In genomic region chr16:4788176-4788575, GRCm38 (mm10) we compare ENCODE assay signal across 9 mouse cellular contexts. TPM values are rescaled to one million over a fixed set of nuclear protein-coding genes. Genes with fewer than 3 reads are reported as not detected.
DNase-seq lines count a peak whose midpoint lies in the region; ATAC-seq and TF ChIP-seq lines count a peak whose summit lies in the region.
"Had no signal": no experiment of that assay in that cellular context is flagged by ENCODE, and none has a peak within 500 bp of the region (broad histone marks: within the 10 kb centered on the region; RNA-seq: fewer than 3 reads in every experiment).

No protein-coding gene starts in this region.

- TF ChIP-seq POLR2A in heart, adult 2 months (IDR thresholded peaks at IDR 0.05; ENCODE audit: insufficient read depth, low read depth, low read length): no peak
- no peak for TF ChIP-seq POLR2A in CH12.LX (IDR thresholded peaks at IDR 0.05; ENCODE audit: low read depth, low read length)

- 0 out of 4 replicates have a peak overlapping the region, but pooled peaks of 1 of the 2 experiments have one; percentile 10 for H3K27ac ChIP-seq in heart, embryonic 14.5 days (replicated peaks in 1 of 2; ENCODE audit: control insufficient read depth in 1 of 2, insufficient read depth in 1 of 2, low read depth in 2 of 2, low read length in 2 of 2)
- H3K27ac ChIP-seq in heart, adult 2 months: no peak overlapping the region
- H3K27ac ChIP-seq in CH12.LX (ENCODE audit: insufficient read depth, low read depth): no peak overlapping the region
- no peak overlapping the region for H3K27ac ChIP-seq in forebrain, embryonic 15.5 days (replicated peaks)
- no peak overlapping the region for H3K27ac ChIP-seq in midbrain, embryonic 10.5 days (replicated peaks)

- H3K4me1 ChIP-seq in heart, embryonic 14.5 days (ENCODE audit: control insufficient read depth in 2 of 2, insufficient read depth in 2 of 2, low read length in 2 of 2): peaks cover 14 to 55% of the 10 kb centered on the region in 2 experiments
- peaks cover 12% of the 10 kb centered on the region for H3K4me1 ChIP-seq in heart, adult 2 months (ENCODE audit: control insufficient read depth, insufficient read depth, low read length)
- H3K4me1 ChIP-seq in CH12.LX (ENCODE audit: control insufficient read depth in 1 of 2, insufficient read depth in 2 of 2): peaks cover 9 to 47% of the 10 kb centered on the region in 2 experiments
- peaks cover 35% of the 10 kb centered on the region for H3K4me1 ChIP-seq in forebrain, embryonic 15.5 days
- peaks cover 40% of the 10 kb centered on the region for H3K4me1 ChIP-seq in midbrain, embryonic 10.5 days

- H3K4me2 ChIP-seq in heart, embryonic 14.5 days (ENCODE audit: low read length): peak overlapping the region; percentile 73
- peak overlapping the region; percentile 68 for H3K4me2 ChIP-seq in CH12.LX (ENCODE audit: insufficient read depth, low read depth, poor library complexity, severe bottlenecking)
- peak overlapping the region; percentile 87 for H3K4me2 ChIP-seq in forebrain, embryonic 15.5 days (replicated peaks)

- H3K27me3 ChIP-seq in heart, embryonic 14.5 days (ENCODE audit: control insufficient read depth, insufficient read depth, low read length): no peaks in the 10 kb centered on the region
- H3K27me3 ChIP-seq in heart, adult 2 months (ENCODE audit: control insufficient read depth, insufficient read depth, low read length): no peaks in the 10 kb centered on the region
- H3K27me3 ChIP-seq in CH12.LX (replicated peaks): no peaks in the 10 kb centered on the region
- H3K27me3 ChIP-seq in forebrain, embryonic 15.5 days: no peaks in the 10 kb centered on the region
- H3K27me3 ChIP-seq in midbrain, embryonic 10.5 days (ENCODE audit: low read depth, poor library complexity, severe bottlenecking): no peaks in the 10 kb centered on the region

- dilution Hi-C loops in CH12.LX (cut with MboI; ENCODE audit: extremely low pct_ligation_motif_present, extremely low pct_unique_long_range_greater_than_20kb, low sequenced_read_pairs): no loop called here

- H3K4me3 ChIP-seq in heart, embryonic 14.5 days (ENCODE audit: control insufficient read depth in 1 of 2, insufficient read depth in 1 of 2, low read depth in 1 of 2, low read length in 2 of 2): peak overlapping the region in 1 of 2 experiments; percentile 85; a peak in 3 of 4 replicates
- no peak overlapping the region for H3K4me3 ChIP-seq in heart, adult 2 months
- peak overlapping the region in 1 of 3 experiments; percentile 65 for H3K4me3 ChIP-seq in CH12.LX (replicated peaks in 1 of 3; ENCODE audit: low read depth in 2 of 3, low read length in 2 of 3, poor library complexity in 1 of 3)
- peak overlapping the region; percentile 75 for H3K4me3 ChIP-seq in forebrain, embryonic 15.5 days
- H3K4me3 ChIP-seq in midbrain, embryonic 10.5 days: peak overlapping the region; percentile 88; the same call in 1 of the 2 replicates

- intact Hi-C loops in heart, adult 2 months (cut with DNase I): loop anchor here (2.0 to 10.0 kb wide), 3 partner anchors 17 to 233 kb away; partner anchors contain the start of genes Hmox2 and Tfap4

- no peak for ATAC-seq in heart, embryonic 14.5 days (ENCODE audit: insufficient number of reproducible peaks, insufficient read depth, low FRiP score, low read depth)
- ATAC-seq in forebrain, embryonic 15.5 days (replicated peaks): no peak
- no peak for ATAC-seq in megakaryocyte-erythroid progenitor cell, adult 5-6 weeks (replicated peaks; ENCODE audit: low FRiP score, low TSS enrichment, poor library complexity, severe bottlenecking)

- TF ChIP-seq CTCF in heart, adult 2 months (IDR thresholded peaks at IDR 0.05): no peak
- no peak for TF ChIP-seq CTCF in CH12.LX (conservative IDR thresholded peaks at IDR 0.05 in 1 of 2, IDR thresholded peaks at IDR 0.05 in 1 of 2; ENCODE audit: low read depth in 2 of 2, low read length in 2 of 2)

- H3K9ac ChIP-seq in heart, embryonic 14.5 days (ENCODE audit: low read length): peak overlapping the region; percentile 96
- no peak overlapping the region for H3K9ac ChIP-seq in heart, adult 2 months (ENCODE audit: low read depth, low read length)
- peak overlapping the region; percentile 61; the same call in 1 of the 2 replicates for H3K9ac ChIP-seq in CH12.LX (ENCODE audit: insufficient read depth, low read depth)
- no peak overlapping the region for H3K9ac ChIP-seq in forebrain, embryonic 15.5 days (replicated peaks)

- no peak for TF ChIP-seq EP300 in heart, adult 2 months (IDR thresholded peaks at IDR 0.05; ENCODE audit: insufficient read depth, low read depth, low read length)
- no peak for TF ChIP-seq EP300 in CH12.LX (IDR thresholded peaks at IDR 0.05; ENCODE audit: low read length)

- peaks cover 20% of the 10 kb centered on the region; the same call in 1 of the 2 replicates for H3K36me3 ChIP-seq in heart, embryonic 14.5 days (ENCODE audit: control insufficient read depth, insufficient read depth, low read length)
- peaks cover 35% of the 10 kb centered on the region for H3K36me3 ChIP-seq in heart, adult 2 months (ENCODE audit: control insufficient read depth, insufficient read depth, low read length)
- peaks cover 11 to 33% of the 10 kb centered on the region in 2 experiments for H3K36me3 ChIP-seq in CH12.LX (replicated peaks in 1 of 2; ENCODE audit: control insufficient read depth in 1 of 2, insufficient read depth in 1 of 2, low read length in 1 of 2)
- H3K36me3 ChIP-seq in forebrain, embryonic 15.5 days: no peaks in the 10 kb centered on the region
- H3K36me3 ChIP-seq in midbrain, embryonic 10.5 days: peaks cover 20% of the 10 kb centered on the region

- H3K9me3 ChIP-seq in heart, embryonic 14.5 days (ENCODE audit: control insufficient read depth, low read length): no peaks in the 10 kb centered on the region
- H3K9me3 ChIP-seq in CH12.LX (replicated peaks; ENCODE audit: low read length): no peaks in the 10 kb centered on the region
- no peaks in the 10 kb centered on the region for H3K9me3 ChIP-seq in forebrain, embryonic 15.5 days
- no peaks in the 10 kb centered on the region for H3K9me3 ChIP-seq in midbrain, embryonic 10.5 days (replicated peaks)

- DNase-seq in heart, adult 2 months: no peak
- no peak for DNase-seq in CH12.LX (ENCODE audit: extremely low read depth)
- DNase-seq in midbrain, embryonic 10.5 days (ENCODE audit: low spot score): no peak
- DNase-seq in thymus, postnatal 4 days: no peak
- DNase-seq in right cerebral cortex, postnatal 10 days (ENCODE audit: low spot score in 2 of 2): no peak
- DNase-seq: lung, adult 2 months had no signal

- in situ Hi-C loops in CH12.LX (cut with MboI; ENCODE audit: low pct_ligation_motif_present, low pct_unique_long_range_greater_than_20kb, low sequenced_read_pairs): no loop called here

- TF ChIP-seq RAD21 in CH12.LX (IDR thresholded peaks at IDR 0.05; ENCODE audit: low read depth, low read length): no peak

- H3K79me2 ChIP-seq in heart, adult 2 months (replicated peaks; ENCODE audit: control insufficient read depth, insufficient read depth, low read length): peaks cover 4% of the 10 kb centered on the region; the same call in 1 of the 2 replicates
- peaks cover 37% of the 10 kb centered on the region for H3K79me2 ChIP-seq in CH12.LX (replicated peaks; ENCODE audit: control insufficient read depth, extremely low read depth, insufficient read depth, poor library complexity, severe bottlenecking)

TF ChIP-seq in CH12.LX, 34 proteins besides CTCF, POLR2A, EP300 and RAD21:
- TF ChIP-seq SMC3 (IDR thresholded peaks at IDR 0.05; ENCODE audit: low read depth, low read length): no peak
- TF ChIP-seq PAX5 (IDR thresholded peaks at IDR 0.05; ENCODE audit: low read length): no peak
- TF ChIP-seq RCOR1 (conservative IDR thresholded peaks at IDR 0.05; ENCODE audit: low read depth, low read length): no peak
- TF ChIP-seq NRF1 (IDR thresholded peaks at IDR 0.05; ENCODE audit: low read depth, low read length): no peak
- TF ChIP-seq POLR2AphosphoS2 (IDR thresholded peaks at IDR 0.05; ENCODE audit: low read depth, low read length): no peak
- no peak for TF ChIP-seq NELFE (IDR thresholded peaks at IDR 0.05; ENCODE audit: low read depth, low read length)
- TF ChIP-seq SIN3A (IDR thresholded peaks at IDR 0.05; ENCODE audit: low read length): no peak
- TF ChIP-seq JUN (IDR thresholded peaks at IDR 0.05; ENCODE audit: insufficient read depth, low read depth, low read length): no peak
- no peak for TF ChIP-seq MAX (IDR thresholded peaks at IDR 0.05; ENCODE audit: low read length)
- TF ChIP-seq MEF2A (IDR thresholded peaks at IDR 0.05; ENCODE audit: borderline replicate concordance, low read depth, low read length): no peak
- TF ChIP-seq TBP (conservative IDR thresholded peaks at IDR 0.05; ENCODE audit: low read depth, low read length): no peak

RNA-seq across cellular contexts. Expression of gene Cdip1, which starts 1.9 kb away (rescaled TPM):
- polyA plus RNA-seq in heart, embryonic 14.5 days (2014; fragmentation: Nextera tagmentation; extraction: Ambion mirVana): 121 and 135 TPM in 2 replicates
- total RNA-seq in heart, adult 2 months (2021): 10 to 100 TPM; 58.4 to 65.6 TPM
- 94.3 and 100 TPM in 2 replicates for polyA plus RNA-seq in heart, adult 2 months (2012; rRNA removed)
- total RNA-seq in CH12.LX (2012; rRNA removed): 28.0 and 28.7 TPM in 2 replicates
- 20.0 and 22.3 TPM in 2 replicates for total RNA-seq in CH12.LX (2014; rRNA removed)
- polyA plus RNA-seq in CH12.LX (2012; ENCODE audit: insufficient read length, low read depth): 18.5 and 22.2 TPM in 2 replicates
- polyA plus RNA-seq in forebrain, embryonic 15.5 days (2015; fragmentation: Nextera tagmentation; extraction: Ambion mirVana): 101 and 104 TPM in 2 replicates
- 111 and 116 TPM in 2 replicates for polyA plus RNA-seq in midbrain, embryonic 10.5 days (2016; fragmentation: Nextera tagmentation; extraction: Ambion mirVana)
- 15.3 and 17.7 TPM in 2 replicates for total RNA-seq in megakaryocyte-erythroid progenitor cell, adult 5-6 weeks (2014; fragmentation: Nextera tagmentation)
- 14.0 and 15.5 TPM in 2 replicates for total RNA-seq in megakaryocyte-erythroid progenitor cell, adult 5-6 weeks (2017)

RNA-seq across cellular contexts. Expression of gene 4930562C15Rik, which starts 47.0 kb away (rescaled TPM):
- 0.28 and 0.58 TPM in 2 replicates for polyA plus RNA-seq in heart, embryonic 14.5 days (2014; fragmentation: Nextera tagmentation; extraction: Ambion mirVana)
- not detected for total RNA-seq in heart, adult 2 months (2021)
- polyA plus RNA-seq in heart, adult 2 months (2012; rRNA removed): 0.23 TPM in 1 of 2 replicates, not detected in the other
- 0.04 and 0.13 TPM in 2 replicates for total RNA-seq in CH12.LX (2012; rRNA removed)
- total RNA-seq in CH12.LX (2014; rRNA removed): 0.11 and 0.20 TPM in 2 replicates
- 0.59 and 0.80 TPM in 2 replicates for polyA plus RNA-seq in CH12.LX (2012; ENCODE audit: insufficient read length, low read depth)
- polyA plus RNA-seq in forebrain, embryonic 15.5 days (2015; fragmentation: Nextera tagmentation; extraction: Ambion mirVana): 0.56 and 0.75 TPM in 2 replicates
- 0.30 and 0.39 TPM in 2 replicates for polyA plus RNA-seq in midbrain, embryonic 10.5 days (2016; fragmentation: Nextera tagmentation; extraction: Ambion mirVana)
- not detected in 2 replicates for total RNA-seq in megakaryocyte-erythroid progenitor cell, adult 5-6 weeks (2014; fragmentation: Nextera tagmentation)
- not detected in 2 replicates for total RNA-seq in megakaryocyte-erythroid progenitor cell, adult 5-6 weeks (2017)

Comparison
In these comparisons a context has a peak if more than half of its experiments do, and no peak if none do; other contexts are left out.
1. H3K9ac ChIP-seq: peak in heart, embryonic 14.5 days (single experiment) and CH12.LX (single experiment); none in heart, adult 2 months (single experiment) and forebrain, embryonic 15.5 days (single experiment).
2. Peak in every context shown above with its lines, with median percentiles within 50 percentile points of each other: H3K4me2 ChIP-seq.